Mouse (Mus musculus) liver, embryonic 16.5 days (tissue): ENCODE measurements around the gene Lama4. TPM values are rescaled to one million over a fixed set of nuclear protein-coding genes. Genes with fewer than 3 reads are reported as not detected.

ENCODE experiments used
- ATAC-seq: fragments of 200-750 bp; cut with Nextera tagmentation; 2 replicates; pipeline ENCODE4 v1.8.0; 2017; ENCODE audit warnings: low read depth, mild to moderate bottlenecking, moderate number of reproducible peaks, moderate library complexity
- H3K27ac ChIP-seq: fragments of 300-500 bp; sonication (generic); 2 replicates; pipeline ENCODE4 v1.5.1; 2014; ENCODE audit warnings: mild to moderate bottlenecking, low read length
- H3K27me3 ChIP-seq: fragments of 300-500 bp; sonication (generic); 2 replicates; pipeline ENCODE4 v1.6.1; 2014; ENCODE audit warnings: low read depth, low read length, mixed read lengths; ENCODE audit not compliant: control insufficient read depth, insufficient read depth
- H3K36me3 ChIP-seq: fragments of 300-500 bp; sonication (generic); 2 replicates; pipeline ENCODE4 v1.6.1; 2014; ENCODE audit warnings: mild to moderate bottlenecking; ENCODE audit not compliant: control insufficient read depth, insufficient read depth
- H3K4me1 ChIP-seq: fragments of 300-500 bp; sonication (generic); 2 replicates; pipeline ENCODE4 v1.6.1; 2014; ENCODE audit warnings: low read depth, low read length, mixed read lengths; ENCODE audit not compliant: control insufficient read depth
- H3K4me2 ChIP-seq: fragments of 300-500 bp; sonication (generic); 2 replicates; pipeline ENCODE4 v1.6.1; 2014; ENCODE audit warnings: low read depth, low read length, mixed read lengths
- H3K4me3 ChIP-seq: fragments of 300-500 bp; sonication (generic); 2 replicates; pipeline ENCODE4 v1.5.1; 2014; ENCODE audit warnings: low read depth, mild to moderate bottlenecking, low read length
- H3K9ac ChIP-seq: fragments of 300-500 bp; sonication (generic); 2 replicates; pipeline ENCODE4 v1.6.1; 2014; ENCODE audit warnings: low read depth, low read length
- H3K9me3 ChIP-seq: fragments of 300-500 bp; sonication (generic); replicated peaks from 2 replicates; pipeline ENCODE4 v1.6.1; 2016; ENCODE audit warnings: low read length; ENCODE audit not compliant: control insufficient read depth
- WGBS: fragments of 180-500 bp; shearing (Covaris S2); extraction: QIAGEN DNeasy Blood & Tissue Kit; methylation state at CpG from one replicate; pipeline ENCODE4 v1.1.7; 2014; ENCODE audit not compliant: insufficient replicate concordance; 5-methylcytosine and 5-hydroxymethylcytosine counted together
- polyA plus RNA-seq: library from polyadenylated mRNA; unstranded; fragments of >200 nt; fragmentation: Nextera tagmentation; extraction: Ambion mirVana; gene quantifications from 2 replicates; pipeline ENCODE4 v1.2.1, GENCODE M21; 2015

The Lama4 gene
- polyA plus RNA-seq, 1 experiment from 2014 or later = 2.1 TPM

- no peak overlapping the region for H3K4me2 ChIP-seq
- no peak overlapping the region for H3K9ac ChIP-seq
- no peaks in the 10 kb centered on the region for H3K4me1 ChIP-seq
- no peaks in the 10 kb centered on the region for H3K27me3 ChIP-seq
- no peak for ATAC-seq
- no peak overlapping the region for H3K4me3 ChIP-seq
- no peak overlapping the region for H3K27ac ChIP-seq
- H3K9me3 ChIP-seq = no peaks in the 10 kb centered on the region
- no peaks in the 10 kb centered on the region for H3K36me3 ChIP-seq
- 76% methylated on average over 5 of the region's 5 CpGs for WGBS
These were observed 191.4 kb downstream of the Lama4 start for GRCm38 (mm10) chr10:39156719-39157118.

DNA sequence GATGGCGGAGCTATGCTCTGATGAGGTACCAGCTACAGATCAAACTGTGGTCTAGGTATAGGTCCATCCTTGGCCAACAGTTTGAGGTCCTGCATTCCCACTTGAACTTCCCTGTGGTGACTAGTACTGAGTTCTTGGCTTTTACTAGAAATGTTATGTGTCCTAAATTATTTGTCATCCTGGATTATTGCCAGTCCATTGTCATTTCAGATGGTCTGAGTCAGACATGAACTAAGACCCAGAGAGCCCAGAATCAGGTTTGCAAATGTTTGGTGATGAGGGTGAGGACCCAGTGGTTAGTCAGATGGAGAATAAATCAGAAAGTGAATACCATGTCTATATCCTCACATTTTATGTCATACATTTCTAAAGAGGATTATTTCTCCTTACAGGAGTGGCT lies 192.0 kb downstream of the Lama4 start:
- 73% methylated on average over 1 of the region's 1 CpGs for WGBS
- H3K4me3 ChIP-seq = no peak overlapping the region
- no peaks in the 10 kb centered on the region for H3K27me3 ChIP-seq
- H3K4me1 ChIP-seq = no peaks in the 10 kb centered on the region
- no peak overlapping the region for H3K4me2 ChIP-seq
- H3K27ac ChIP-seq = no peak overlapping the region
- no peak overlapping the region for H3K9ac ChIP-seq
- ATAC-seq = no peak
- H3K36me3 ChIP-seq = no peaks in the 10 kb centered on the region
- no peaks in the 10 kb centered on the region for H3K9me3 ChIP-seq

- no peak for ATAC-seq
These were observed 193.0 kb downstream of the Lama4 start for GRCm38 (mm10) chr10:39158306-39158705.

More at GRCm38 (mm10) chr10:39158306-39158705, 193.0 kb downstream of the Lama4 start:
- no peaks in the 10 kb centered on the region for H3K9me3 ChIP-seq
- no peak overlapping the region for H3K4me2 ChIP-seq
- WGBS = 55% methylated on average over 12 of the region's 12 CpGs
- no peaks in the 10 kb centered on the region for H3K36me3 ChIP-seq
- no peaks in the 10 kb centered on the region; the same call in 1 of the 2 replicates for H3K4me1 ChIP-seq
- H3K27me3 ChIP-seq = no peaks in the 10 kb centered on the region
- no peak overlapping the region for H3K9ac ChIP-seq
- H3K4me3 ChIP-seq = no peak overlapping the region
- H3K27ac ChIP-seq = no peak overlapping the region

Other genes with a start within 250 kb of the Lama4 start
- not detected in 2 replicates for gene Rfpl4b, start 143.7 kb upstream of the Lama4 start, polyA plus RNA-seq
- gene Fam229b, start 168.4 kb downstream of the Lama4 start, polyA plus RNA-seq = 0.58 TPM in 2 replicates
- gene Tube1, start 168.5 kb downstream of the Lama4 start, polyA plus RNA-seq = 4.0 and 4.6 TPM in 2 replicates
- gene Ccn6, start 198.3 kb downstream of the Lama4 start, polyA plus RNA-seq = not detected in 2 replicates